Mouse (Mus musculus) forebrain, embryonic 15.5 days (tissue): ENCODE results near the gene Ltc4s. TPM values are rescaled to one million over a fixed set of nuclear protein-coding genes. Genes with fewer than 3 reads are reported as not detected.

Source experiments
- ATAC-seq: fragments of 200-750 bp; cut with Nextera tagmentation; replicated peaks from 2 replicates; pipeline ENCODE4 v1.8.0; 2017; ENCODE audit warnings: mild to moderate bottlenecking, moderate TSS enrichment, moderate library complexity
- H3K27ac ChIP-seq: fragments of 300-500 bp; sonication (generic); replicated peaks from 2 replicates; pipeline ENCODE4 v1.5.1; 2015; ENCODE audit warnings: mild to moderate bottlenecking, inconsistent platforms
- H3K27me3 ChIP-seq: fragments of 300-500 bp; sonication (generic); 2 replicates; pipeline ENCODE4 v1.6.1; 2015; ENCODE audit warnings: inconsistent platforms
- H3K36me3 ChIP-seq: fragments of 300-500 bp; sonication (generic); 2 replicates; pipeline ENCODE4 v1.6.1; 2015; ENCODE audit warnings: mild to moderate bottlenecking, inconsistent platforms
- H3K4me1 ChIP-seq: fragments of 300-500 bp; sonication (generic); 2 replicates; pipeline ENCODE4 v1.6.1; 2015; ENCODE audit warnings: inconsistent platforms
- H3K4me2 ChIP-seq: fragments of 300-500 bp; sonication (generic); replicated peaks from 2 replicates; pipeline ENCODE4 v1.6.1; 2015; ENCODE audit warnings: mild to moderate bottlenecking, inconsistent platforms
- H3K4me3 ChIP-seq: fragments of 300-500 bp; sonication (generic); 2 replicates; pipeline ENCODE4 v1.5.1; 2015; ENCODE audit warnings: mild to moderate bottlenecking, inconsistent platforms
- H3K9ac ChIP-seq: fragments of 300-500 bp; sonication (generic); replicated peaks from 2 replicates; pipeline ENCODE4 v1.6.1; 2015; ENCODE audit warnings: mild to moderate bottlenecking, inconsistent platforms
- H3K9me3 ChIP-seq: fragments of 300-500 bp; sonication (generic); 2 replicates; pipeline ENCODE4 v1.6.1; 2016; ENCODE audit warnings: inconsistent platforms
- WGBS: fragments of 180-500 bp; shearing (Covaris S2); methylation state at CpG from one replicate; pipeline ENCODE4 v1.1.7; 2015; ENCODE audit warnings: mixed read lengths; 5-methylcytosine and 5-hydroxymethylcytosine counted together
- polyA plus RNA-seq: library from polyadenylated mRNA; unstranded; fragments of >200 nt; fragmentation: Nextera tagmentation; extraction: Ambion mirVana; gene quantifications from 2 replicates; pipeline ENCODE4 v1.2.1, GENCODE M21; 2015

The Ltc4s gene
- polyA plus RNA-seq, 1 experiment from 2014 or later, result 2.4 TPM

DNA sequence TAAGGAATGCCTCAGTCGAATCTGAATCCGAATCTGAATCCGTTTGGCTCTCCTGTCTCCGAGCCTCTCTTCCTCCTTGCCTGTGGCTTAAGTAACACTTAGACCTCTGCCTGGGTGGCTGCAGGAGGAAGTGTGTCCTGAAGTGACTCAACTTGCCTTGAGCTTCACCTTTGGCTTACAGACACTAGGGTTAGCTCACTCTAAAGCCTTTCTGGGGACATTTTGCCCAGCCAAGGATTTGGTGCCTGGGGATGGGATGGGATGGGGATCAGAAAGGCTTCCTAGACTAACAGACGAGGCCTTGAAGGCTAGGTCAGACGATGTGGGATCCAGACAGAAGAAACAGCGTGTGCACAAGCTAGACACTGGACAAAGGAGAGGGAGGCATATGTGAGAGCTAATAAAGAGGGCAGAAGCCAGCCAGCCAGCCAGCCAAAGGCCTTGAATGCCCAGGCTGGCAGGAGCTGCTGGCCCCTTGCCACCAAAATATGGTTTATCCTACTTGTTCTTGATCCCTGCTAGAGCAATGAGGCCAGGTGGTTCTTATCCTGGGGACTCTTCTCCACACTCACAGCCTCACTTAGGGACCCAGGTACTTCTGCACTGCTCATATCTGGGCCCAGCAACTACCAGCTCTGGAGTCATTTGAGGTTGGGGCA lies 9.0 kb downstream of the Ltc4s start:
- no peak for ATAC-seq
- H3K4me2 ChIP-seq, result no peak overlapping the region
- no peak overlapping the region for H3K27ac ChIP-seq
- H3K27me3 ChIP-seq, result no peaks in the 10 kb centered on the region
- 40% methylated on average over 7 of the region's 7 CpGs for WGBS
- no peak overlapping the region for H3K4me3 ChIP-seq
- H3K4me1 ChIP-seq, result peaks cover 46% of the 10 kb centered on the region
- H3K36me3 ChIP-seq, result peaks cover 27% of the 10 kb centered on the region
- no peaks in the 10 kb centered on the region for H3K9me3 ChIP-seq
- no peak overlapping the region for H3K9ac ChIP-seq

DNA sequence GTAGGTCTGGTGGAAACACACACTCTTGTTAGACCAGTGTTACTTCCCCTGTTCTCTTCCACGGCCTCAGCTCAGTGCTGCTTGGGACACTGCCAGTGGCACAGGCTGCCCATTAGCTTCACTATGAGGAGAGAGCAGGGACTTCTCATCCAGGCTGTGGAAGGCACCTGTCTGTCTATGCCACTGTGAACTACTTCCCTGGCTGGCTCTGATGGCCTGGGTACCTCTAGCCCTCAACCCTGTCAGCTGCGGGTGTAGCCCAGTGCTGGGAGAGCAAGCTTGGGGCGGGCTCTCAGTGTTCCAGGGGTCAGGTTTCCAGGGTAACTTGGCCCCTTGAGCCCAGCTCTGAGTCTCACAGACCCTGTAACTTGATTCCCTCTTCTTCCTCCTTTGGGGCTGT lies 9.6 kb downstream of the Ltc4s start:
- no peak overlapping the region for H3K9ac ChIP-seq
- peaks cover 49% of the 10 kb centered on the region for H3K4me1 ChIP-seq
- H3K9me3 ChIP-seq, result no peaks in the 10 kb centered on the region
- peaks cover 21% of the 10 kb centered on the region for H3K36me3 ChIP-seq
- no peak overlapping the region for H3K27ac ChIP-seq
- no peak for ATAC-seq
- H3K4me3 ChIP-seq, result no peak overlapping the region
- no peak overlapping the region for H3K4me2 ChIP-seq
- H3K27me3 ChIP-seq, result no peaks in the 10 kb centered on the region
- whole genome bisulfite sequencing, result 23% methylated on average over 3 of the region's 3 CpGs

DNA sequence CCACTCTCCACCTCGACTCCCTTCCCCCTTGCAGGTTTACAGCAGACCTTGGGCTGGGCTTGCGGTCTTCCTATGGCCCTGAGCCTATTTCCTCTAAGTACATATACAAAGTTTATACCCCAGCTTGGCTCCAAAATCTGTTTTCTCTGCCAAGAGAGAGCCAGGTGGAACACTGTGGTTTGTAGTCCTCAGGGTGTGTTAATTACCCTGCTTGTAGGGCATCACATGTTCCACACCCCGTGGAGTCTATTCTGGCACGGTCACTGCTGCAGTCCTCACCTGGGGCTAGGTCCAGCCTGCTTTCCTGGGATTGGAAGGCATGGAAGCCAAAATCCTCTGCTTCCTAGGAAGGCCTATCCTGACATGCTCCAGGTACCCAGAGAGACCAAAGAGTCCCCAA lies 10.7 kb downstream of the Ltc4s start:
- Histone ChIP-seq H3K9ac (no peak overlapping the region), H3K36me3 (peaks cover 11% of the 10 kb centered on the region), H3K9me3 (no peaks in the 10 kb centered on the region), H3K27me3 (no peaks in the 10 kb centered on the region), H3K27ac (no peak overlapping the region), H3K4me1 (peaks cover 60% of the 10 kb centered on the region), H3K4me3 (no peak overlapping the region), H3K4me2 (no peak overlapping the region)
- no peak for ATAC-seq
- 83% methylated on average over 4 of the region's 4 CpGs for WGBS

DNA sequence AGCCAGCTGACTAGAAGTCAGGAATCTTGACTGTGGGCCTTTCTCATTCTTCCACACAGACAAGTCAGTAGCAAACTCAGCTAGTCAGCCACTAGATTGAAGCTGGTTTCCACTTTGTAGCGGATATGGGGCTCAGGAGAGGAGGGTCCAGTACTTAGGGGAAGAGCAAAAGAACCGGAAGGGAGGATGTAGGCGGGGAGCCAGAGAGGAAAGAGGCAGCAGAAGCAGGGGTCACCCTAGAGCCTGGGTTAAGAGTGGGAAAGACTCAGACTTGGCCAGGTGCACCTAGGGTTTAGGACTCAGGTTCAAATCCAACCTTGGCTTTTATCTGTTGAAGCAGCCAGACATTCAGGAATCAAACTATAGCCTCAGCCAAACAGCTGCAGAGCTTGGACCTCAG lies 11.2 kb downstream of the Ltc4s start:
- Histone ChIP-seq H3K9me3 (no peaks in the 10 kb centered on the region), H3K4me3 (no peak overlapping the region), H3K4me1 (peaks cover 60% of the 10 kb centered on the region), H3K27ac (no peak overlapping the region), H3K4me2 (0 out of 2 replicates have a peak overlapping the region, but pooled peaks have one; percentile 76), H3K9ac (no peak overlapping the region), H3K36me3 (peaks cover 6% of the 10 kb centered on the region), H3K27me3 (no peaks in the 10 kb centered on the region)
- no peak for ATAC-seq
- 83% methylated on average over 3 of the region's 3 CpGs for WGBS

DNA sequence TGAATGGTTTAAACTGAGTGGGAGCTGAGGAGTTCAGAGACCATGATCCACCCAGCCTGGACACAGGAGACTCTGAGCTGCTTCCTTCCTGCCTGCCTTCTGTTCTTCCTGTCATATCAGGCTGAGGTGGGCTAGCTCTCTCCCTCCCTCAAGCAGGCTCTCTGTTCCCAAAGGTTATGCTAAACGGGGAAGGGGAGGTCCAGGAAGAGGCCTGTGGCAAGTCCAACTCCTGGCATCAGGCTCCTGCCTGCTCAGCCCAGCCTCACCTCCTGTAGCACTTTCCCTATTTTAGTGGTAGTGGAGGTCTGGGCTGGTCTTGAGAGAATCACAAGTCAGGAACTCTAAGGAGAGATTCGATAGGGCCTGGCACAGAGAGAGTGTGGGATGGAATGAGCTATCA lies 12.0 kb downstream of the Ltc4s start:
- Histone ChIP-seq H3K27ac (no peak overlapping the region), H3K4me3 (peak overlapping the region; percentile 93), H3K4me2 (peak overlapping the region; percentile 76), H3K9ac (peak overlapping the region; percentile 95), H3K4me1 (peaks cover 60% of the 10 kb centered on the region), H3K36me3 (peaks cover 3% of the 10 kb centered on the region; the same call in 1 of the 2 replicates), H3K27me3 (no peaks in the 10 kb centered on the region), H3K9me3 (no peaks in the 10 kb centered on the region)
- no peak for ATAC-seq
- WGBS, result 33% methylated on average over 2 of the region's 2 CpGs

DNA sequence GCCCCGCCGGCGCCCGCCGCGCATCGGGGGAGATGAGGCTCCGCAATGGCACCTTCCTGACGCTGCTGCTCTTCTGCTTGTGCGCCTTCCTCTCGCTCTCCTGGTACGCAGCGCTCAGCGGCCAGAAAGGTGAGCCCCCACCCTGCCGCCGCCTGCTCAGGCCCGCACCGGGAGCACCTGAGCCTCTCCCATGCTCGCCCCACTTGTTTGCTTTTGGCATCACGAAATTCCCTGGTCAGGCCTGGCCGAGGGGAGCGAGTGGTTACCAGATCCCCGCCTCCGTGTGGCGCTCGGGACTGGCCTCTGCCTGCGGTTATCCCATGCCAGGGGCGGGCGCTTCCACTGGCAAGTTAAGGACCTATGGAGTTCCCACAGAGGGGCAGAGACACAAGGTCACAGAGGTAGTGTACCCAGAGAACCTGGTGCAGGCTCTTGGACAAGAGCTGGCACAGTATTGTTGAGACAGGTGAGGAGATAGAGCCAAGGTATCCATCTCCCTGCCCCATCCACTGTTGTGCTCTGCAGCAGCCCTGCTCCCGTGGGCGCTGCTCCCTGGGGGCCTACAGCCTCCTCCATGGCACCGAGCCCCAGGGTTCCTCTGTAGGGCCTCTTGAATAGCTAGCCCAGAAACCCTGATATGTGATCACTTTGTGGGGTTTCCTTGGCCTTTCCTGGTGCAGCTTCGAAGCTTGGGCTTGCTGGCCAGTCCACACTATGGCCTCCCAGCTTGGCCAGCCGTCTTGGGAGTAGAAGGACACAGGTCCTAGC lies 12.6 kb downstream of the Ltc4s start:
- 3% methylated on average over 34 of the region's 34 CpGs for WGBS
- H3K36me3 ChIP-seq, result peaks cover under 1% of the 10 kb centered on the region; the same call in 1 of the 2 replicates
- no peaks in the 10 kb centered on the region for H3K9me3 ChIP-seq
- H3K9ac ChIP-seq, result peak overlapping the region; percentile 95
- H3K27me3 ChIP-seq, result no peaks in the 10 kb centered on the region
- ATAC-seq, result peak; percentile 30
- H3K4me2 ChIP-seq, result peak overlapping the region; percentile 76
- peaks cover 57% of the 10 kb centered on the region for H3K4me1 ChIP-seq
- H3K27ac ChIP-seq, result peak overlapping the region; percentile 95
- peak overlapping the region; percentile 93 for H3K4me3 ChIP-seq

DNA sequence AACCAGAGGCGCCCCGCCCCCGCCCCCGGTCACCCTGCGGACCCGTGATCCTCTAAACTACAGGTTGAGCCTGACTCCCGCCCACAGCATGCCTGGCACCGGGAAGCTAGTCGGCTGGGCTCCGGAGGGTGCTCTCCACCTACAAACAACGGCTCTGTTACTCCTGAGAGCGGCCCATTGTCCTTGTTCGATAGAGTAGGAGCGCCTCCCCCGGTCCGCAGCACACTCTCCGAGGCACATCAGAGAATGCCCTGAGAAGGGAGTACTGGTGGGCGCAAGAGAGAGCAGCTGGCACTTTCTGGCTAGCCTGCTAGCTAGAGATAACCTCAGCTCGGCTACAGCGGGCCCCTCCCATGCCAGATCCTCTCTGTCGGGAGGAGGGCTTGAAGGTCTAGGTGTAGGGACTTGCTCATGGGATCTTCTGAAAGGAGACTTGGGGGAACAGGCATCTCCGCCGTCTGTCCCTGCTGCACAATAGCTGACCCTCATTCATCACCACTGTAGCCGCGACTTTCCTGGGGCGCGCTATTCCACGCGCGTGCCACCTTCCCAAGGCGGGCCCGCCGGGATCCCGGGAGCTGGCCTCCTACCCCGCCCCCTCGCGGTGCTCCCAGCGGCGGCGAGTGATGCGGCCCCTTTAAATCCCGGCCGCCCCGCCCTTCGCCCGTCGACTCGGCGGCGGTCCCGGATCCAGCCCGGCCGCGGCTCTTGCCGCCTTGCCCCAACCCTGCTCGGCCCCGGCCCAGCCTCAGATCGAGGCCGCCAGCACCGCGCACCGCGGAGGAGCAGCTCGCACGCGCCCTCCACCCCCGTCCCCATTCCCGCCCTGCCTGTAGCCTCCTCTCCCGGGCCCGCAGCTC lies 13.5 kb downstream of the Ltc4s start:
- Histone ChIP-seq H3K9me3 (no peaks in the 10 kb centered on the region), H3K4me3 (peak overlapping the region; percentile 93), H3K9ac (peak overlapping the region; percentile 95), H3K4me2 (peak overlapping the region; percentile 76), H3K27me3 (no peaks in the 10 kb centered on the region), H3K36me3 (no peaks in the 10 kb centered on the region), H3K4me1 (peaks cover 53% of the 10 kb centered on the region), H3K27ac (peak overlapping the region; percentile 95)
- ATAC-seq, result peak; percentile 88
- under 1% methylated on average over 69 of the region's 70 CpGs for WGBS

DNA sequence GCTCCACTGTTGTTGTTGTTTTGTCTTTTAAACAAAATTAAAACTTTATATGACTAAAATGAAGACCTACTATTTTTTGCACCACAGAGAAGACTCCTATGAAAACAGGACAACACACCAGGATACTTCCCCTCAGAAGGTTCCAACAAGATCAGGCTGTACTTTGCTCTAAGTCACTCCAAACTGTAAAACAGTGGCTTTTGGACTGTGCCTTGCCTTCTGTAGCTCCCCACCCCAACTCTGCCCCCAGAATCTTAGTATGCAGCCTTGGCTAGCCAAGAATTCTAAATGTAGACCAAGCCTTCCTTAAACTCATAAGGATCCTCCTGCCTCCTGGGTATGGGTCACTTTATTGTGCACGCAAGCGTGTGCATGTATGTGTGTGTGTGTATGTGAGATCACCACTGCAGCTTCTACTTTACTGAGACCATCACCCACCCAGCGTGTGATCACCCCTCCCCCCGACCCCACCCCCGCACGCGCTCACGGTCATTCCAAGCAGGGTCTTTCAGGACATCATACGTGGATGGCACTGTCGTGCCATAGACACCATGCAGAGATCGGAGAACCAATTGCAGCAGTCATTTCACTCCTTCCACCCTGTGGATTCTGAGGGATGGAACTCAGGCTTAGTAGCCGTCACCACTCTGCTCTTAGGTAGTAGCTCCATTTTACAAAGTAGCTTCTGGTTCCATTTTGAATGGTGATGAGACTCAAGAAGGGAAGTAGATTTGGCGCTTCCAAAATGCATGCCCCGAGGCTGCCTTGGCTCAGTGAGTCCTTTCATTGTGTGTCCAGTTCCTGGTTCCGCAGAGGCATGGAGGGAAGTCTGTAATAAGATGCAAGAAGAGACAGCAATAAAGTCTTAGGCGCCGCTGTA lies 14.4 kb downstream of the Ltc4s start:
- H3K9me3 ChIP-seq, result no peaks in the 10 kb centered on the region
- 6% methylated on average over 17 of the region's 17 CpGs for WGBS
- H3K36me3 ChIP-seq, result no peaks in the 10 kb centered on the region
- H3K4me3 ChIP-seq, result peak overlapping the region; percentile 93
- no peaks in the 10 kb centered on the region for H3K27me3 ChIP-seq
- H3K4me1 ChIP-seq, result peaks cover 45% of the 10 kb centered on the region
- peak overlapping the region; percentile 95 for H3K9ac ChIP-seq
- peak overlapping the region; percentile 95 for H3K27ac ChIP-seq
- ATAC-seq, result peak; percentile 12; the same call in 1 of the 2 replicates
- peak overlapping the region; percentile 76 for H3K4me2 ChIP-seq

DNA sequence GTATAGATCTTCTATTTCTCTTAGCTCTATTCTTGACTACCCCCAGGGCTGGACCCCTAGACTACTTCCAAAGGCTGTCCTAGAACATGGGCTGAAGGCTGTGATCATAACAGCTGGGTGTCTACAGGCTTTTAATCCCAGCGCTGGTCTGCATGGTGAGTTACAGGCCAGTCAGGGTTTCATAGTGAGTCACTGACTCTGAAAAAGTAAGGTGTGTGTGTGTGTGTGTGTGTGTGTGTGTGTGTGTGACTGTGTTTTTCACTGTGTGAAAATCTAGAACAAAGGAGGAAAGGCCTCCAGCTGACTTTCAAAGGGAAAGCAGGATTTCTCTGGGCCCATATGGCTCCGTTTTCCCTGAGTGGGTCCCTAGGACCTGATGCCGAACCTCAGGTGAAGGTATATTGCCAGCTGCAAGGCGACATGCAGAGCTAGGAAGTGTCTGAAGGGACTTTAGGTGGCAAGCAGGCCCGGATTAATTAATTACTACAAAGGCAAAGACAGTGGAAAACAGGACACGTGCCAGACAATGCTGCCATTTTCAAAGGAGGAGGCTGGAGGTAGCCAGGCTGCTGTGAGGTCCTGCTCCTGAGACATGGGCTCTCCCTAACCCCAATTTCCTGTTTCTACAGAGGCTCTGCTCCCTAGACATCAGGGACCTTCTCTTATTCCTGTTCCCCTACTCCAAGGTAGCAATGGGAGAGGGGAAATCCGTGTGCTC lies 15.7 kb downstream of the Ltc4s start:
- H3K4me1 ChIP-seq, result peaks cover 34% of the 10 kb centered on the region
- peak overlapping the region; percentile 93 for H3K4me3 ChIP-seq
- WGBS, result 43% methylated on average over 7 of the region's 7 CpGs
- no peak overlapping the region for H3K9ac ChIP-seq
- no peak overlapping the region for H3K27ac ChIP-seq
- H3K27me3 ChIP-seq, result no peaks in the 10 kb centered on the region
- H3K36me3 ChIP-seq, result no peaks in the 10 kb centered on the region
- ATAC-seq, result no peak
- H3K9me3 ChIP-seq, result no peaks in the 10 kb centered on the region
- H3K4me2 ChIP-seq, result peak overlapping the region; percentile 76

DNA sequence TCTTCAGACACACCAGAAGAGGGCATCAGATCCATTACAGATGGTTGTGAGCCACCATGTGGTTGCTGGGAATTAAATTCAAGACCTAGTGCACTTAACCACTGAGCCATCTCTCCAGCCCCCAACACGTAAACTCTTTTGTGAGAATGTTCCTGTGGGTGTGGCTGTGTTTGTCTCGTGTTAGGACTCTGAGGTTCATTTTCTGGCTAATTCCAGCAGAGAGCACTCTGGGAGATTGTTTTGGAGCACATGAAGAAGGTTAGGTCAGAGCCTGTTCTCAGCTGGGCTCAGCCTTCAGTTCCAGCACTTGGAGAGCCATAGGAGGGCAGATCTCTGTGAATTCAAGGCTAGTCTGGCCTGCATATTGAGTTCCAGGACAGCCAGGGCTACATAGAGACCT lies 18.6 kb downstream of the Ltc4s start:
- Histone ChIP-seq H3K36me3 (no peaks in the 10 kb centered on the region), H3K9me3 (no peaks in the 10 kb centered on the region), H3K27ac (no peak overlapping the region), H3K4me3 (no peak overlapping the region), H3K4me2 (no peak overlapping the region), H3K27me3 (no peaks in the 10 kb centered on the region), H3K9ac (no peak overlapping the region), H3K4me1 (peaks cover 20% of the 10 kb centered on the region)
- 32% methylated on average over 2 of the region's 2 CpGs for WGBS
- ATAC-seq, result no peak

DNA sequence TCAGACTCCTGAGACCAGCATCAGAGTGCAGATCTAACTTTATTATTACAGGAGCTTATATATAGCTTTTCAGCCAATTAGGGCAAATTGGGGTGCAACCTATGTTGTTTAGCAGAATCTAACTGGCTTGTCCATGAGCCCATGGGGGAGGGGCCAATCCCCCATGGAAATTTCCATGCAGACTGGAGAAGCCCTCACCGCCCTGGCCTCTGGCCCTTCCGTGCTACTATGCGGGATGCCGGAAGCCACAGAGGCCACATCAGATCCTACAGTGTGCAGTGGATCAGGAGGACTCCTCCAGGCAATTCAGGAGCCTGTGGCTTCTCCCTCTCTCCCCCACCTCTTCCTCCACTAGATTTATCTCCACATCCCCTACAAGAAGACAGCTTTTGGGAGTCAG lies 20.6 kb downstream of the Ltc4s start:
- no peak overlapping the region for H3K27ac ChIP-seq
- H3K27me3 ChIP-seq, result no peaks in the 10 kb centered on the region
- no peak overlapping the region for H3K4me2 ChIP-seq
- H3K9ac ChIP-seq, result no peak overlapping the region
- ATAC-seq, result no peak
- no peaks in the 10 kb centered on the region for H3K36me3 ChIP-seq
- no peak overlapping the region for H3K4me3 ChIP-seq
- peaks cover 12% of the 10 kb centered on the region; the same call in 1 of the 2 replicates for H3K4me1 ChIP-seq
- H3K9me3 ChIP-seq, result no peaks in the 10 kb centered on the region
- WGBS, result 66% methylated on average over 4 of the region's 4 CpGs
